Mouse (Mus musculus): Measurements from ENCODE around the gene Des.
A peak's percentile ranks its signal among the peaks of the same experiment; 100 is the strongest.

The Des gene

GRCm38 (mm10) chr1:75360112-75361031 is at the start of gene Des:
Gene Des, plus strand, starts transcription at chr1:75360329.
- no peaks in the 10 kb centered on the region for H3K36me3 ChIP-seq (ENCODE audit: control insufficient read depth, insufficient read depth, low read length, poor library complexity, severe bottlenecking)
- no peak for DNase-seq (ENCODE audit: low read depth, low spot score)
- H3K27me3 ChIP-seq (ENCODE audit: control insufficient read depth, insufficient read depth, low read length, poor library complexity, severe bottlenecking): no peaks in the 10 kb centered on the region

DNA sequence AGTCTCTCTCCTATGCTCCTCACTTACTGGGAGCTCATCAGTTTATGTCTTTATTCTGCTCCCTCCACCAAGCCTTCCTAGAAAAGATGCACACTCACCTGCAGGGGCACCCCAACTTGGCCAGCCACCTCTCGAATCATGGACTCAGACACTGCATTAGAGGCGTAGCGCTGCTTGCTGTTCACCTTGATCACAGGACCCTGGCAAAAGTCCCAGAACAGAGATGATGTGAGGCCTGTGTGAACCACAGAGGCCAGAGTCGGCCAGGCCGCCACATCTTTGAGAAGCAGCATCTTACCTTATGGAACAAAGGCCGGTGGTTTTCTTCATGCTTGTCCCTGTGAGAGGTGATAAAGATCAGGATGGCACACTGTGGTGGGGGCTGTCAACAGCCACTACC is 48.4 kb upstream of the Des start:
- Histone ChIP-seq H3K36me3 (ENCODE audit: control insufficient read depth, insufficient read depth, low read length, poor library complexity, severe bottlenecking) (peaks cover 7% of the 10 kb centered on the region), H3K27me3 (ENCODE audit: control insufficient read depth, insufficient read depth, low read length, poor library complexity, severe bottlenecking) (no peaks in the 10 kb centered on the region)
- no peak for DNase-seq (ENCODE audit: low read depth, low spot score)

DNA sequence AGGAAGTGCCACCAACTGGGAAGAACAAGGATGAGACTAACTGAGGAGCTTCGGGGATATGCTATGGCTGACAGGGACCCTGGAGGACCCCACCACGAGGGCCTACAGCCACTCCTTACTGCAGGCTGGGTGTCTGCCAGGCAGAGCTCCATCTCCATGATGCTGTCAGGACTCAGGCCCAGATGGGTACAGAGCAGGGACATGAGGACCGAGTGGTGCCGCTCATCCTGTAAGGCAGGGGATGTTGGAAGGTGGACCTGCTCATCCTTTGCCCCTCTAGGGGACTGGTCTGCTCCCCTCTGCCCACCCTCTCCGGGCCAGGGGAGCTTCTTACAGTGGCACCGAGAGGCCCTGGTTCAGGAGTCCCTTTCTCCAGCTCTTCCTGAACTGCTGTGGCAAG is 45.1 kb upstream of the Des start:
- H3K27me3 ChIP-seq (ENCODE audit: control insufficient read depth, insufficient read depth, low read length, poor library complexity, severe bottlenecking): no peaks in the 10 kb centered on the region
- peaks cover 7% of the 10 kb centered on the region for H3K36me3 ChIP-seq (ENCODE audit: control insufficient read depth, insufficient read depth, low read length, poor library complexity, severe bottlenecking)
- no peak for DNase-seq (ENCODE audit: low read depth, low spot score)

DNA sequence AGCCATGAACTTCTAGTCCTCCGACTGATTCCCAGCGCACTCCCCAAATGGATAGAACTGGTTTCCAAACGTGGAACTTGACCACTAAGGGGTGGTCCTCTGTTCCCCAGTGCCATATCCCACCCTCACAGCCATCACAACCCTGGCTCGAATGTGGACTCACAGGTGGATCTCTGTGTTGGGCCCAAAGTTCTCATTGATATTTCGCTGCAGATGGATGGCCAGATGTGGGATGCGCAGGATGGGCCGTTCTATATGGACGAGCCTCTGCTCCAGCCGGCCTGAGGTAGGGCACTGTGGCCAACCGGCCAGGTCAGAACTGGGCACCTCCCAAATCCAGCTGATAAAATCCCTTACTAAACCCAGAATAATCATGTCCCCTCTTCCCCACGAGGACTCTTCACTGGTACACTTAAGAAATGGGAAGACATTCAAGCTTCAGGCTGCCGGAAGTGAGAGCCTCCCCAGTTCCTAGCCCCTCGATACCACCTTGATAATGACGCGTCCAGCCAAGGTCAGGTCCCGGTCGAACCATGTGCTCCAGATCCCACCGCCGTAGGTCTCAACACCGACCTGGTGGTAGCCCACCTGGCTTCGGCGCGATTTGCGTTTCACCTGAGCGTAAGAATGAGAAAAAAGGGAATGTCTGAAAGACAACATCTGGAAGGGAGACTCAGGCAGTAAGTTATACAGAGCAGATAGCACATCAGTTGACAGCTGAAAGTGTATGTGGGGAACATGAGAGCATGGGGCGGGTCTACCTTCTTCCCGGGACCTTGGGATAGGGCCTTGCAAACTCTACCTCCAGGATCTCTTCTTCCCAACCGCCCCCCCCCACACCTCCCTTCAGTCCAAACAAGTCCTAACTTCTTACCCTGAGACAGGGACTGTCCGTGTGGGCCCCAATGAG is 44.4 kb upstream of the Des start:
- DNase-seq (ENCODE audit: low read depth, low spot score): no peak
- H3K27me3 ChIP-seq (ENCODE audit: control insufficient read depth, insufficient read depth, low read length, poor library complexity, severe bottlenecking): no peaks in the 10 kb centered on the region

DNA sequence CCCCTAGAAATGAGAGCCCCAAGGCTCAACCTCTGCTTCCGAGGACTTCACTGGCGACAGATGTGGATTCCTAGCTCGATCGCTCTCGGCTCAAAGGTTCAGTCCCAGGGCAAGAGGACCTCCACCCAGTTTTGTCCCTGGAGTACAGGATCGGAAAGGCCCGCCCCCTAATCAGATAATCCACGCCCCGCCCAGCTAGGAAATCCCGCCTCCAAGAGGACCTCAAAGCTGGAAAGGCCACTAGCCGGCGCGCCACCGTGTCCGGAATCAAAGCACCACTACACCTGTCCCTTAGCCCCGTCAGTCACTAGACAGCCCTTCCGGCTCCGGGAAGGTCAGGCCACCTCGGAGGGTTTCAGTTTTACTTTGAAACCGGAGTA is 43.3 kb upstream of the Des start:
- no peaks in the 10 kb centered on the region for H3K27me3 ChIP-seq (ENCODE audit: control insufficient read depth, insufficient read depth, low read length, poor library complexity, severe bottlenecking)
- no peak for DNase-seq (ENCODE audit: low read depth, low spot score)
- H3K36me3 ChIP-seq (ENCODE audit: control insufficient read depth, insufficient read depth, low read length, poor library complexity, severe bottlenecking): peaks cover 7% of the 10 kb centered on the region

More for the DNA sequence above, 44.4 kb upstream of the Des start:
- H3K36me3 ChIP-seq (ENCODE audit: control insufficient read depth, insufficient read depth, low read length, poor library complexity, severe bottlenecking): peaks cover 7% of the 10 kb centered on the region

DNA sequence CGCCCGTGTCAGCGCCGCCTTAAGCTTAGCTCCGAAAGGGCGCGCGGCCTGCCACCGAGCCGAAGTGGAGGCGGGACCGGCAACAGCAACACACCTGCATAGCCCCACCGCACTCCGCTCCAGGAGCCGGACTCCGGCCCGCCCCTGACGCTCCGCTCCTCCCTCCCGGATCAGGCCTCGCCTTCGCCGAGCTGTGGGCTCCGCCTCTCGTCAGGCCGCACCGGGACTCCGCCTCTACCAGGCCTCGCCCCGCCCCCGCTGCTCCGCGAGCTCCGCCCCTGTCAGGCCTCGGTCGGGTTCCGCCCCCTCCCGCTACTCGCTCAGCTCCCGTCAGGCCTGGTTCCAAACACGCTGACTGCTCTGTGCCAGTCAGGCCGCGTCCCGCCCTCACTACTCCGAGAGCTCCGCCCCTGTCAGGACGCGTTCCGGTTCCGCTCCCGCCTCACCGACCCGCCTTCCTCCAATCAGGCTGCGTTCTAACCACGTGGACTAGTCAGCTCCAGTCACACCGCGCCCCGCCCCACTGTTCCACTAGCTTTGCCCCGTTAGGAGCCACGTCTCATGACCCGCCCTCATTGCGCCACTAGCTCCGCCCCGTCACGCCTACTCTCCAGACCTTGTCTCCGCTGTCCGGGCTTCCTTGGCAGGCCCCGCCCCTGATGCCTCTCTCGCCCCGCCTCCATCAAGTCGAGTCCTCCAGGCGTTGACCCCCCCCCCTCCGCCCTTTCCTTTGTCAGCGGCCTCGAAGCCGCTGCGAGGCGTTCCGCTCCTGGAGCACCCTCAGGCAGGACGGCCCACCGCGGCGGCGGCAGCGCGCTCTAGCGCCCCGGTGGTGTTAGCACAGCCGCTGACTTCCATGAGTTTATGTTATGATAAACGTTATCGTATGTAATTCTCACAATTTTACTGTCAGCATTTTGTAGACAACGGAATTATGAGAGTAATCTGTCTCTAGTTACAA is 42.6 kb upstream of the Des start, which contains the start of gene Dnpep:
TSS of gene Dnpep (minus strand) at position 750 of the 961 bp plus-strand sequence.
- peak; percentile 100 for DNase-seq (ENCODE audit: low read depth, low spot score)
- Histone ChIP-seq H3K27me3 (ENCODE audit: control insufficient read depth, insufficient read depth, low read length, poor library complexity, severe bottlenecking) (no peaks in the 10 kb centered on the region), H3K36me3 (ENCODE audit: control insufficient read depth, insufficient read depth, low read length, poor library complexity, severe bottlenecking) (peaks cover 5% of the 10 kb centered on the region)

GRCm38 (mm10) chr1:75318301-75318700 is 41.8 kb upstream of the Des start:
- Histone ChIP-seq H3K27me3 (ENCODE audit: control insufficient read depth, insufficient read depth, low read length, poor library complexity, severe bottlenecking) (no peaks in the 10 kb centered on the region), H3K36me3 (ENCODE audit: control insufficient read depth, insufficient read depth, low read length, poor library complexity, severe bottlenecking) (peaks cover 2% of the 10 kb centered on the region)
- no peak for DNase-seq (ENCODE audit: low read depth, low spot score)

DNA sequence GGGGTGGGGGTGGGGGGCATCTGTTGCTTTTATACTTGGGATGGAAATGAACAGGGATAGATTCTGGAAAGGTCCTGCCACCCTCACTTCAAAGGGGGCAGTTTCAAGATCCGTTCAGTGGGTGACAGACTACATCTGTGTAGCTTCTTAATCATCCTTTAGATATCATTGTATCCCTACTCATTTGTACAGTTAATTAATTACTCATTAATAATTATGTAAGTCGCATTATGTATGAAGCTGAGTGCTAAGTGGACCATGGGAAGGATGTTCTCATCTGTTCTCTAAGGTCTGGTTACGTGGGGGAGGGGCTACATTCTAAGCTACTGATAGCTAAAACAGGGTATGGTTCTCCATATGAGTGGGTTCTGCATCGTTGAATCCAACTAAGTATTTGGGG is 41.4 kb upstream of the Des start:
- H3K27me3 ChIP-seq (ENCODE audit: control insufficient read depth, insufficient read depth, low read length, poor library complexity, severe bottlenecking): no peaks in the 10 kb centered on the region
- H3K36me3 ChIP-seq (ENCODE audit: control insufficient read depth, insufficient read depth, low read length, poor library complexity, severe bottlenecking): peaks cover 2% of the 10 kb centered on the region
- DNase-seq (ENCODE audit: low read depth, low spot score): no peak

DNA sequence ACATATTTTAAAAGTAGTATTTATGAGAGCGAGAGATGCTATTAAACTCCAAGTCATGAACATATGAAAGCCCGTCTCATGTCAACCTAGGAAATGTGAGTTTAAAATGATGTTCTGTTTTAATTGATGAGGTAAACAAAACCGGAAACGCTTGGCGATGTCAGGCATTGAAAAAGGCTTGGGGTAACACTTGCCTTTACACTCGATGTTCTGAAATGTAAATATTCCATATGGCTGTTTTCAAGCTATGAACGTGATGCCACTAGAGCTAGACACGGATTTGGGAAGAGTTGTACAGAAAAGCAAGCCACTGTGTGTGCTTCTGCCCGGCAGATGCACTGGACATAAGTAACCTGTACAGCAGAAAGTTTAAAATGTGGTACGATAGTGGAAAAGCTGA is 41.0 kb upstream of the Des start:
- H3K36me3 ChIP-seq (ENCODE audit: control insufficient read depth, insufficient read depth, low read length, poor library complexity, severe bottlenecking): peaks cover 2% of the 10 kb centered on the region
- no peak for DNase-seq (ENCODE audit: low read depth, low spot score)

GRCm38 (mm10) chr1:75327461-75327860 is 32.7 kb upstream of the Des start:
- H3K27me3 ChIP-seq (ENCODE audit: control insufficient read depth, insufficient read depth, low read length, poor library complexity, severe bottlenecking): no peaks in the 10 kb centered on the region
- no peak for DNase-seq (ENCODE audit: low read depth, low spot score)

More for the DNA sequence above, 41.0 kb upstream of the Des start:
- H3K27me3 ChIP-seq (ENCODE audit: control insufficient read depth, insufficient read depth, low read length, poor library complexity, severe bottlenecking): no peaks in the 10 kb centered on the region

GRCm38 (mm10) chr1:75331271-75331670 is 28.9 kb upstream of the Des start:
- Histone ChIP-seq H3K36me3 (ENCODE audit: control insufficient read depth, insufficient read depth, low read length, poor library complexity, severe bottlenecking) (no peaks in the 10 kb centered on the region), H3K27me3 (ENCODE audit: control insufficient read depth, insufficient read depth, low read length, poor library complexity, severe bottlenecking) (no peaks in the 10 kb centered on the region)
- no peak for DNase-seq (ENCODE audit: low read depth, low spot score)

More at GRCm38 (mm10) chr1:75327461-75327860, 32.7 kb upstream of the Des start:
- H3K36me3 ChIP-seq (ENCODE audit: control insufficient read depth, insufficient read depth, low read length, poor library complexity, severe bottlenecking): no peaks in the 10 kb centered on the region

- H3K27me3 ChIP-seq (ENCODE audit: control insufficient read depth, insufficient read depth, low read length, poor library complexity, severe bottlenecking): no peaks in the 10 kb centered on the region
- no peak for DNase-seq (ENCODE audit: low read depth, low spot score)
- H3K36me3 ChIP-seq (ENCODE audit: control insufficient read depth, insufficient read depth, low read length, poor library complexity, severe bottlenecking): no peaks in the 10 kb centered on the region
Observed at GRCm38 (mm10) chr1:75336461-75336860, 23.7 kb upstream of the Des start.

GRCm38 (mm10) chr1:75337097-75337496 is 23.0 kb upstream of the Des start:
- Histone ChIP-seq H3K27me3 (ENCODE audit: control insufficient read depth, insufficient read depth, low read length, poor library complexity, severe bottlenecking) (no peaks in the 10 kb centered on the region), H3K36me3 (ENCODE audit: control insufficient read depth, insufficient read depth, low read length, poor library complexity, severe bottlenecking) (no peaks in the 10 kb centered on the region)
- DNase-seq (ENCODE audit: low read depth, low spot score): no peak

- H3K27me3 ChIP-seq (ENCODE audit: control insufficient read depth, insufficient read depth, low read length, poor library complexity, severe bottlenecking): no peaks in the 10 kb centered on the region
- no peaks in the 10 kb centered on the region for H3K36me3 ChIP-seq (ENCODE audit: control insufficient read depth, insufficient read depth, low read length, poor library complexity, severe bottlenecking)
- no peak for DNase-seq (ENCODE audit: low read depth, low spot score)
Observed at GRCm38 (mm10) chr1:75338091-75338694, 21.9 kb upstream of the Des start.

Measured in splenic B cell, adult 2 months (primary cell).